Mouse (Mus musculus) heart, embryonic 10.5 days (tissue): ENCODE results near the gene Nkx2-1. TPM values are rescaled to one million over a fixed set of nuclear protein-coding genes. Genes with fewer than 3 reads are reported as not detected.

Source experiments
- DNase-seq: peaks from one replicate; pipeline ENCODE4 v3.0.0-alpha.2; 2017; ENCODE audit warnings: low spot score
- H3K27ac ChIP-seq: fragments of 300-500 bp; sonication (generic); 2 replicates; pipeline ENCODE4 v1.5.1; 2016; ENCODE audit warnings: mild to moderate bottlenecking
- H3K27me3 ChIP-seq: fragments of 300-500 bp; sonication (generic); 2 replicates; pipeline ENCODE4 v1.6.1; 2016; ENCODE audit warnings: mild to moderate bottlenecking; ENCODE audit not compliant: poor library complexity, insufficient read depth, severe bottlenecking
- H3K36me3 ChIP-seq: fragments of 300-500 bp; sonication (generic); 2 replicates; pipeline ENCODE4 v1.6.1; 2016; ENCODE audit warnings: mild to moderate bottlenecking, moderate library complexity
- H3K4me1 ChIP-seq: fragments of 300-500 bp; sonication (generic); 2 replicates; pipeline ENCODE4 v1.6.1; 2016; ENCODE audit warnings: mild to moderate bottlenecking
- H3K4me3 ChIP-seq: fragments of 300-500 bp; sonication (generic); 2 replicates; pipeline ENCODE4 v1.5.1; 2016; ENCODE audit warnings: mild to moderate bottlenecking, moderate library complexity
- H3K9me3 ChIP-seq: fragments of 300-500 bp; sonication (generic); 2 replicates; pipeline ENCODE4 v1.6.1; 2016; ENCODE audit warnings: mild to moderate bottlenecking, moderate library complexity
- WGBS: fragments of 180-500 bp; shearing (Covaris S2); methylation state at CpG from one replicate; pipeline ENCODE4 v1.1.7; 2016; 5-methylcytosine and 5-hydroxymethylcytosine counted together
- polyA plus RNA-seq: library from polyadenylated mRNA; unstranded; fragments of >200 nt; fragmentation: Nextera tagmentation; extraction: Ambion mirVana; gene quantifications from 2 replicates; pipeline ENCODE4 v1.2.1, GENCODE M21; 2016

The Nkx2-1 gene
- polyA plus RNA-seq, 1 experiment from 2014 or later: 1.9 TPM

GRCm38 (mm10) chr12:56519071-56519737, 17.5 kb downstream of the Nkx2-1 start:
- DNase-seq: no peak
- no peak overlapping the region for H3K27ac ChIP-seq
- 29% methylated on average over 13 of the region's 13 CpGs for WGBS
- H3K27me3 ChIP-seq: peaks cover 75% of the 10 kb centered on the region
- H3K36me3 ChIP-seq: no peaks in the 10 kb centered on the region
- H3K9me3 ChIP-seq: no peaks in the 10 kb centered on the region
- peaks cover 11% of the 10 kb centered on the region; the same call in 1 of the 2 replicates for H3K4me1 ChIP-seq
- peak overlapping the region; percentile 52 for H3K4me3 ChIP-seq

GRCm38 (mm10) chr12:56518221-56518620, 18.5 kb downstream of the Nkx2-1 start:
- DNase-seq: no peak
- Histone ChIP-seq H3K4me3 (no peak overlapping the region), H3K9me3 (no peaks in the 10 kb centered on the region), H3K27ac (no peak overlapping the region), H3K36me3 (no peaks in the 10 kb centered on the region), H3K27me3 (peaks cover 66% of the 10 kb centered on the region), H3K4me1 (peaks cover 11% of the 10 kb centered on the region; the same call in 1 of the 2 replicates)
- WGBS: 56% methylated on average over 5 of the region's 5 CpGs

GRCm38 (mm10) chr12:56514831-56515230, 21.9 kb downstream of the Nkx2-1 start:
- Histone ChIP-seq H3K4me1 (peaks cover 5% of the 10 kb centered on the region; the same call in 1 of the 2 replicates), H3K4me3 (no peak overlapping the region), H3K27ac (no peak overlapping the region), H3K36me3 (no peaks in the 10 kb centered on the region), H3K27me3 (peaks cover 32% of the 10 kb centered on the region), H3K9me3 (no peaks in the 10 kb centered on the region)
- WGBS: 82% methylated on average over 5 of the region's 5 CpGs
- no peak for DNase-seq

GRCm38 (mm10) chr12:56508413-56508812, 28.3 kb downstream of the Nkx2-1 start:
- 53% methylated on average over 8 of the region's 8 CpGs for WGBS
- H3K4me1 ChIP-seq: no peaks in the 10 kb centered on the region
- no peaks in the 10 kb centered on the region for H3K9me3 ChIP-seq

GRCm38 (mm10) chr12:56487046-56487445, 49.7 kb downstream of the Nkx2-1 start:
- no peak for DNase-seq
- H3K36me3 ChIP-seq: no peaks in the 10 kb centered on the region
- 25% methylated on average over 3 of the region's 3 CpGs for WGBS

More at GRCm38 (mm10) chr12:56508413-56508812, 28.3 kb downstream of the Nkx2-1 start:
- no peak overlapping the region for H3K4me3 ChIP-seq
- H3K27ac ChIP-seq: no peak overlapping the region
- no peaks in the 10 kb centered on the region for H3K36me3 ChIP-seq
- DNase-seq: no peak
- peaks cover 4% of the 10 kb centered on the region; the same call in 1 of the 2 replicates for H3K27me3 ChIP-seq

GRCm38 (mm10) chr12:56482606-56483005, 54.1 kb downstream of the Nkx2-1 start:
- no peak for DNase-seq
- Histone ChIP-seq H3K36me3 (no peaks in the 10 kb centered on the region), H3K4me1 (no peaks in the 10 kb centered on the region), H3K27ac (no peak overlapping the region), H3K4me3 (no peak overlapping the region), H3K9me3 (no peaks in the 10 kb centered on the region), H3K27me3 (no peaks in the 10 kb centered on the region)
- 80% methylated on average over 10 of the region's 10 CpGs for WGBS

More at GRCm38 (mm10) chr12:56487046-56487445, 49.7 kb downstream of the Nkx2-1 start:
- Histone ChIP-seq H3K4me1 (no peaks in the 10 kb centered on the region), H3K9me3 (no peaks in the 10 kb centered on the region), H3K27me3 (no peaks in the 10 kb centered on the region), H3K27ac (no peak overlapping the region), H3K4me3 (no peak overlapping the region)

Other genes starting within 250 kb of the Nkx2-1 start
- 26.5 and 34.9 TPM in 2 replicates for gene Mbip, start 191.0 kb downstream of the Nkx2-1 start, polyA plus RNA-seq
- gene Nkx2-9, start 76.4 kb upstream of the Nkx2-1 start, polyA plus RNA-seq: 0.14 and 0.44 TPM in 2 replicates
- gene Pax9, start 154.9 kb upstream of the Nkx2-1 start, polyA plus RNA-seq: 0.30 and 0.80 TPM in 2 replicates